Mouse (Mus musculus) stomach, embryonic 16.5 days (tissue): Measurements from ENCODE around the gene Dusp5. TPM values are rescaled to one million over a fixed set of nuclear protein-coding genes. Genes with fewer than 3 reads are reported as not detected.

Experiments
- ATAC-seq: fragments of 200-750 bp; cut with Nextera tagmentation; 2 replicates; pipeline ENCODE4 v1.8.0; 2017; ENCODE audit warnings: moderate number of reproducible peaks, moderate TSS enrichment; ENCODE audit not compliant: insufficient read depth, low FRiP score
- H3K27ac ChIP-seq: fragments of 300-500 bp; sonication (generic); 2 replicates; pipeline ENCODE4 v1.5.1; 2014; ENCODE audit warnings: low read length
- H3K27me3 ChIP-seq: fragments of 300-500 bp; sonication (generic); 2 replicates; pipeline ENCODE4 v1.6.1; 2014; ENCODE audit warnings: low read length, control low read depth, mixed read lengths; ENCODE audit not compliant: control insufficient read depth, insufficient read depth
- H3K36me3 ChIP-seq: fragments of 300-500 bp; sonication (generic); 2 replicates; pipeline ENCODE4 v1.6.1; 2014; ENCODE audit warnings: low read length; ENCODE audit not compliant: control insufficient read depth, insufficient read depth
- H3K4me1 ChIP-seq: fragments of 300-500 bp; sonication (generic); 2 replicates; pipeline ENCODE4 v1.6.1; 2014; ENCODE audit warnings: low read length, control low read depth, mixed read lengths; ENCODE audit not compliant: control insufficient read depth, insufficient read depth
- H3K4me2 ChIP-seq: fragments of 300-500 bp; sonication (generic); 2 replicates; pipeline ENCODE4 v1.6.1; 2014; ENCODE audit warnings: low read depth, low read length, mixed read lengths
- H3K4me3 ChIP-seq: fragments of 300-500 bp; sonication (generic); replicated peaks from 2 replicates; pipeline ENCODE4 v1.5.1; 2014; ENCODE audit warnings: mild to moderate bottlenecking, low read length
- H3K9ac ChIP-seq: fragments of 300-500 bp; sonication (generic); 2 replicates; pipeline ENCODE4 v1.6.1; 2014; ENCODE audit warnings: low read length
- H3K9me3 ChIP-seq: fragments of 300-500 bp; sonication (generic); replicated peaks from 2 replicates; pipeline ENCODE4 v1.6.1; 2016; ENCODE audit warnings: low read length, control low read depth; ENCODE audit not compliant: control insufficient read depth
- WGBS: fragments of 180-500 bp; shearing (Covaris S2); extraction: QIAGEN DNeasy Blood & Tissue Kit; methylation state at CpG from one replicate; pipeline ENCODE4 v1.1.7; 2014; 5-methylcytosine and 5-hydroxymethylcytosine counted together
- polyA plus RNA-seq: library from polyadenylated mRNA; unstranded; fragments of >200 nt; fragmentation: Nextera tagmentation; extraction: Ambion mirVana; gene quantifications from 2 replicates; pipeline ENCODE4 v1.2.1, GENCODE M21; 2015

Gene Dusp5
- polyA plus RNA-seq, 1 experiment from 2014 or later = 5.9 TPM

DNA sequence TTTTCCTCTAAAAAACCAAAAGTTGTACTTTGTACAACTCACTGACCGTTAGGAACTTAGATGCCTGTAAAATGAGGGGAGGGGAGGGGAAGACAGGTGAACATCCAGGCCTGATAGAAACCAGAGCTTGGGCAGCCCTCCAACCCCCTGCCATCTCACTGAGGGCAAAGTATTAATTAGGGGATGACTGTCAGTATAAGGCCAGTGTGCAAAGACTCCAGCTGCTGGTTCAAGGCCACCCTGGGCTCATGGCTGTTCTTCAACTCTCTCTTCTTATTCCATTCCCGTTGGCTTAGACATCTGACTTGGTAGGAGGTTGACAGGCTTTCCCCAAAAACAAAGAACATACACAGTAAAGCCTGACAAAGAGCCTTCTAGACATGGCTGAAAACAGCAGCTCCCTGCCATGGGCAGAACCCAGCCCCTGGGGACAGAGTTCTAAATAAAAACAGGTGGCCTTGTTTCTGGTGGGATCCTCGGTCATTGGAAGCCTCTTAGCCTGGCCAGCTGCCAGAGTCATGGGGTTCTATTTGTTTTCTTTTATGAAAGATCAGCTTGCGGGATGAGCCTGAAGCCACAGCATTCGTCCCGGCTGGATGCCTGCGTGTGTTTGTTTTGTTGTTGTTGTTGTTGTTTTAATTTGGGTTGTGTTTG is 6.0 kb downstream of the Dusp5 start:
- no peak for ATAC-seq
- peaks cover 6% of the 10 kb centered on the region; the same call in 1 of the 2 replicates for H3K27me3 ChIP-seq
- 0 out of 2 replicates have a peak, but pooled peaks cover 7% of the 10 kb centered on the region for H3K4me1 ChIP-seq
- H3K4me3 ChIP-seq = no peak overlapping the region
- no peak overlapping the region for H3K27ac ChIP-seq
- no peak overlapping the region for H3K9ac ChIP-seq
- H3K36me3 ChIP-seq = no peaks in the 10 kb centered on the region
- no peak overlapping the region for H3K4me2 ChIP-seq
- 70% methylated on average over 7 of the region's 7 CpGs for WGBS
- H3K9me3 ChIP-seq = no peaks in the 10 kb centered on the region

DNA sequence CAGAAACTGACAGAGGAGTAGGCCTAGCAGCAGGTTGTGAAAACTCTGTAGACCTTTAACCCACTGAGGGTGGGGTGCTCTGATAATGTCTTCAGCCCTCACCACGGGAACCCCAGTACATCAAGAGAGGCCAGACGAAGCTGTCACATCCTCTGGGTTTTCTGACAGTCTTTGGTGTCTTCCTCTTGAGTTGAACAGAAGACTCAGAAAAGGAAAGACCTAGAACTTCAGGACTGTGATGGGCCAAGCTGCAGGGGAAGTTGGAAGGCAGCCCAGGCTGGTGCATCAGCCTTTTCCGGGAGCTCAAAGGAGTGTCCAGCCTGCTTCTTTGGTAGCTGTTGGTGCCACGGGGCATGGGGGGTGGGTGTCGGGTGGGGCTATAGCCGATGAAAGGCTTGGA is 6.5 kb downstream of the Dusp5 start:
- Histone ChIP-seq H3K4me3 (no peak overlapping the region), H3K4me2 (no peak overlapping the region), H3K9me3 (no peaks in the 10 kb centered on the region), H3K36me3 (no peaks in the 10 kb centered on the region), H3K9ac (no peak overlapping the region), H3K27ac (no peak overlapping the region), H3K4me1 (0 out of 2 replicates have a peak, but pooled peaks cover 4% of the 10 kb centered on the region), H3K27me3 (peaks cover 6% of the 10 kb centered on the region; the same call in 1 of the 2 replicates)
- ATAC-seq = no peak
- 83% methylated on average over 6 of the region's 6 CpGs for WGBS

DNA sequence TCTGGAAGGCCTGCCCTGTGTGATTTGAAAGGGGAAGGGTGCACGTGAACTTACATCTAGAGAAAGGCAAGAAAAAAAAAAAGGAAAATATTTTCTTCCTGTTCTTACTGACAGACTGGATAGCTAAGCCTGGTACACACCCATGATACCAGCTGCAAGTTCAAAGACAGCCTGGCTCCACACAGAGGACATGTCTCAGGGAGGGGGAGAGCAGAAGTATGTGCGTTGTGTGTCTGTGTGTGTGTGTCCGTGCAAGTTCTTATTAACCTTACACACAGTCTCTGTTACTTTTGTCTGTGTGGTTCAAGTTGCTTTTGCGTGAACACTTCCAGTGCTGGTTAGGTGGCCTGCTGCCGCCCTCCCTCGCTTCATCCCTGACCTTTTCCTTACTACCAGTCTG is 7.3 kb downstream of the Dusp5 start:
- H3K4me2 ChIP-seq = no peak overlapping the region
- no peak for ATAC-seq
- H3K27me3 ChIP-seq = 0 out of 2 replicates have a peak, but pooled peaks cover 2% of the 10 kb centered on the region
- H3K36me3 ChIP-seq = no peaks in the 10 kb centered on the region
- no peak overlapping the region for H3K9ac ChIP-seq
- H3K9me3 ChIP-seq = no peaks in the 10 kb centered on the region
- 87% methylated on average over 6 of the region's 6 CpGs for WGBS
- H3K4me3 ChIP-seq = no peak overlapping the region
- H3K27ac ChIP-seq = no peak overlapping the region
- H3K4me1 ChIP-seq = 0 out of 2 replicates have a peak, but pooled peaks cover 4% of the 10 kb centered on the region

DNA sequence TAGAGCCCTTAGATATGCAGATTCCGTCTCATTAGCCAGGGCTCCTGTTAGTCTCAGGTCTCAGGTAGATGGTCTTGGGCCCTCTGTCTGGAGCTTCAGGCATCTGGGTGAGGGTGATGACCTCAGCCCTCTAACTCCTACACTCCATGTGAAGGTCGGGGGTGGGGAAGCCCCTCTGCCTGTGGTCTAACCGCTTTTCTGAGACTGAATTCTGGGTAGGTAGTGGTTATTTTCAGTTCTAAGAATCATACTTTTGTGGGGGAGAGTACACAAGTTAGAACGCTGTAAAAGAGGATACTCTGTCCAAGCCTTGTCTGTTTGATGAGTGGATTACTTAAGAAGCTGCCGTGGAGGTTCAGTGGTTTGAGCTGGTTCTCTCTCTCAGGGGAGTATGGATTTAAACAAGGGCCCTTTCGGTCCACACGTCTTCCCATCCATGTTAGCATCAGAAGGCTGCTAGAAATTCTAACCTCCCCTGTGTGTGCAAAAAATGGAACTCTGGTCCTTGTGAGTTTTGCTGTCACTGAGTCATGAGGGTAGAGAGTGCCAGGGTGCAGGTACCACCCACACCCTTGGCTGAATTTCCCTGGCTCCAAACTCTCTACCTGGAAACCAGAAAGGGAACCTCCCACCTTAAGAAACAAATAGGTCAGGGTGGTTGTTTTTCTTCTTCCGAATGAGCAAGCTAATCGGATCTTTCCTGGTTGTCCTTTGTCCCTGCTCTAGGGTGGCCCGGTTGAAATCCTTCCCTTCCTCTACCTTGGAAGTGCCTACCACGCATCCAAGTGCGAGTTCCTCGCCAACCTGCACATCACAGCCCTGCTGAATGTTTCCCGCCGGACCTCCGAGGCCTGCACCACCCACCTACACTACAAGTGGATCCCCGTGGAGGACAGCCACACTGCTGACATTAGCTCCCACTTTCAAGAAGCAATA is 8.1 kb downstream of the Dusp5 start:
- Histone ChIP-seq H3K27me3 (0 out of 2 replicates have a peak, but pooled peaks cover 2% of the 10 kb centered on the region), H3K9ac (no peak overlapping the region), H3K4me2 (no peak overlapping the region), H3K36me3 (no peaks in the 10 kb centered on the region), H3K4me3 (no peak overlapping the region), H3K4me1 (0 out of 2 replicates have a peak, but pooled peaks cover under 1% of the 10 kb centered on the region), H3K9me3 (no peaks in the 10 kb centered on the region), H3K27ac (no peak overlapping the region)
- 83% methylated on average over 17 of the region's 17 CpGs for WGBS
- no peak for ATAC-seq

DNA sequence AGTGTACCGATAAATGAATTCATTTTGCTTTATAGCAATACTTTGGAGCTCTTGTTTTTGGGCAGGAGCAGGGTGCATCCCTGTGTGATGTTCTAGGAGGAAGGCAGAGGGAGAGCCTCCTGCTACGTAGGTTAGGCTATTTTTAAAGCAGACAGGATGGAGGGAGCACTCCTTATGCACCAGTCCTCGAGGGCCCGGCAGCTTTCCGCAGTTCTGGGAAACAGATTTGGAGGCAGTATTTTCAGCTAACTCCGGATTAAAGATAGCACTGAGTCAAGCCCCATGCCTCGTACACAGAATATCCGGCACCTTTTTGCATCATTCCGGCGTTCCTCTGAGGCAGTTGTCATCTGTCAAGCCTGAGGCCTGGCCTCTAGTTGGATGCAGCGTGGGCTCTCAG is 9.1 kb downstream of the Dusp5 start:
- Histone ChIP-seq H3K4me1 (no peaks in the 10 kb centered on the region), H3K9me3 (no peaks in the 10 kb centered on the region), H3K27me3 (0 out of 2 replicates have a peak, but pooled peaks cover 2% of the 10 kb centered on the region), H3K4me3 (no peak overlapping the region), H3K36me3 (no peaks in the 10 kb centered on the region), H3K9ac (no peak overlapping the region), H3K4me2 (no peak overlapping the region), H3K27ac (no peak overlapping the region)
- WGBS = 93% methylated on average over 11 of the region's 11 CpGs
- no peak for ATAC-seq

DNA sequence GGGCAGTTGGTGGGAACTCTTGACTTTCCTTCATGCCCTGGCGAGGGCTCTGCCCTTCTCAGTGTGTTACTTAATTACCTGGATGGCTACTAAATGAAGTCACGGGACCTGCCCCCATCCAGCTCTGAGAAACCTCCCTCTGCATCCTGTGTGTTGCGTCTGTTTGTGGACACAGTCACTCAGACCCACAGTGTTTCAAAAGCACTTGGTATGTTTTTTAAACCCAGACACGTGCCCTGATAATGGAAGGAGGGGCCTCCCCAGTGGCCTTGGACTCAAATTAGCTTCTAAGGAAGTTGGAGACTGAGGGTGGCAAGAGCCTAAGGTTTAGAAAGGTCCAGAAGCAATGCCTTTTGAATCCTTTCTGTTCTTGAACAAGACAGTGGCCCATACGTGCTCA is 9.9 kb downstream of the Dusp5 start:
- no peaks in the 10 kb centered on the region for H3K36me3 ChIP-seq
- no peak overlapping the region for H3K9ac ChIP-seq
- WGBS = 63% methylated on average over 5 of the region's 5 CpGs
- H3K27ac ChIP-seq = no peak overlapping the region
- H3K4me2 ChIP-seq = no peak overlapping the region
- H3K4me1 ChIP-seq = no peaks in the 10 kb centered on the region
- no peak for ATAC-seq
- no peak overlapping the region for H3K4me3 ChIP-seq
- H3K27me3 ChIP-seq = 0 out of 2 replicates have a peak, but pooled peaks cover 2% of the 10 kb centered on the region
- no peaks in the 10 kb centered on the region for H3K9me3 ChIP-seq

DNA sequence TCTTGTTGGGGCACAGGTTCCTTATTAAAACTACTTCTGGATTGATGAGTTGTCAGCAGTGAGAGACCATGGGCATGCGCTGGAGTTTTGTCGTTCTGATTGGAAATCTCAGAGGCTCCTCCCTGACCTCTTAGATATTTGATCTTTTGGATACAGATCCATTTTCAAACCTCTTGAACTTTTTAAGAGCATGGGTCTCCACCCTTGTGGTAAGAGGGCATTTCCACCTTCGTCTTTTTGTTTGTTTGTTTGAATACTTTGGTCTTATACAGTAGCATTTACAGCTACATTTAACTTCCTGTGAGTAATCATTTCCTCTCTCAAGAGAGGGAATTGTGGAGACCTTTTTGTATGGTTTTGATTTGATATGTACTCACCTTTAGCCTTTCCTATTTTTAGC is 10.4 kb downstream of the Dusp5 start:
- H3K9ac ChIP-seq = no peak overlapping the region
- no peak for ATAC-seq
- H3K9me3 ChIP-seq = no peaks in the 10 kb centered on the region
- 60% methylated on average over 3 of the region's 3 CpGs for WGBS
- H3K27ac ChIP-seq = no peak overlapping the region
- H3K36me3 ChIP-seq = no peaks in the 10 kb centered on the region
- 0 out of 2 replicates have a peak, but pooled peaks cover 2% of the 10 kb centered on the region for H3K27me3 ChIP-seq
- no peak overlapping the region for H3K4me3 ChIP-seq
- no peak overlapping the region for H3K4me2 ChIP-seq
- H3K4me1 ChIP-seq = no peaks in the 10 kb centered on the region

DNA sequence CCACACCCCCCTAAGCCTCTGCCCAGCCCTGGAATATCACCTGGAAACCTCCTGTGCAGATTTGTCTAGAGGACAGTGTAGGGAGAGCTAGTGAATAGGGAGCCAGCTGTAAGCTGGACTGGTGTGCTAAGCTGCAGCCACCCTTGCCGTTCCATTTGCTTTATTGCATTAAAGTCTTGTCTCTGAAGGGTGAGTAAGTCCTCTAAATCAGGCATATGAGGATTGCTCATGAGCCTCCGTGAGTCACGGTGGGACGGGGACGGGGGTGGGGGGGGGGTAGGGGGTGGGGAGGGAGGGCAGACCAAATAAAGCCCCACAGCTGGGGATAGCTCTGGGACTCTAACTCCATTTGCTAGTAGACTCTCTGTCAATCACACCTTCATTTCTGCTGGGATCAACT is 14.7 kb downstream of the Dusp5 start:
- H3K9ac ChIP-seq = no peak overlapping the region
- H3K9me3 ChIP-seq = no peaks in the 10 kb centered on the region
- ATAC-seq = no peak
- H3K36me3 ChIP-seq = no peaks in the 10 kb centered on the region
- H3K27ac ChIP-seq = no peak overlapping the region
- 42% methylated on average over 5 of the region's 5 CpGs for WGBS
- H3K4me2 ChIP-seq = no peak overlapping the region
- H3K4me3 ChIP-seq = no peak overlapping the region
- no peaks in the 10 kb centered on the region for H3K27me3 ChIP-seq
- no peaks in the 10 kb centered on the region for H3K4me1 ChIP-seq
